Mouse (Mus musculus): Measurements from ENCODE around the gene Pigc.

DNA sequence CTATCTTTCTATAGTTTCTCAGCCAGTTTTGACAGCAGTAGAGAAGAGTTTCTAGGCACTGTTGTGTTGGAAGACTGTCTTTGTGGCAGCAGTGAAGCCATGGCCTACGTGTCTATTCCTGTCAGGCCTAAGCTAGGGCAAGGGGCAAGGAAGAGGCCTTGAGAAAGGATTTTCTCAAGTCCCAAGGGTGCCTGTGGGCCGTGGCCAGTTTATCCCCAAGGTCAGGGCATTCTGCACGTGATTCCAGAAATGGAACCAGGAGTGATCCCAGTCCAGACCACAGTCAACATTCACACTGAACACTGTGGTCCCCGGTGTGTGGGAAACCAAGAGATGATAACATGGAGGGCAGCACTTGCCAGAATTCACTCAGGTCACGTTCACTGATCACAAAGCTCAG, 13.1 kb upstream of the Pigc start:
- TF ChIP-seq CTCF (IDR thresholded peaks at IDR 0.05; ENCODE audit: insufficient read depth, low read length) (no peak), POLR2A (IDR thresholded peaks at IDR 0.05; ENCODE audit: borderline replicate concordance, extremely low read depth, low read depth, low read length) (no peak)

Data from lung, adult 2 months (tissue).